Mouse (Mus musculus): ENCODE measurements at regions not wholly inside any gene's neighbourhood (a gene's known extent, or its start where the extent isn't known, plus 50 kb on each side); places are given as distances from the start of the nearest gene placed in this dataset.
A peak's percentile ranks its signal among the peaks of the same experiment; 100 is the strongest.

DNA sequence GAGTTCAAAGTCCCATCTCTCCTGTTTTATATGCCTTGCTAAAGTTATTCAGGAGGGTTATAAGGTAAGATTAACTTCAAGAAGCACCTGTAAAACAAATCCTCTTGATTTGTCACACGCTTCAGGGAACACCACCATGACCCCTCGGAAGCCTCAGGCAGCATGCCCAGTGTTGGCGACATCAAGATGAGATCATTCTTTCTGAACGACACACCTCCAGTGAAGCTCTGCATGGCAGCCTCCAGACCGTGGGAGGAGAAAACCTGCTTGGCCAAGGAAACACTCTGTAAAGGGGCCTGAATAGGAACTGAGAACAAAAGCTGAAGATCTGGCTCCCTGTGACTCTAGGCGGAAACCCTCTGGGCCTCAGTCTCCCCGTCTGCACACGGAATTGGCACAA lies 110.7 kb downstream of the Cdc5l start:
- no peak for DNase-seq
- Histone ChIP-seq H3K4me1 (ENCODE audit: control insufficient read depth, insufficient read depth, low read length) (no peaks in the 10 kb centered on the region), H3K4me3 (replicated peaks; ENCODE audit: extremely low read depth, low read depth, low read length) (no peak overlapping the region)
- TF ChIP-seq POLR2A (IDR thresholded peaks at IDR 0.05; ENCODE audit: borderline replicate concordance, extremely low read depth, low read depth, low read length): no peak
- no peak for TF ChIP-seq CTCF (IDR thresholded peaks at IDR 0.05; ENCODE audit: insufficient read depth, low read length)
- WGBS: 55% methylated on average over 8 of the region's 8 CpGs

DNA sequence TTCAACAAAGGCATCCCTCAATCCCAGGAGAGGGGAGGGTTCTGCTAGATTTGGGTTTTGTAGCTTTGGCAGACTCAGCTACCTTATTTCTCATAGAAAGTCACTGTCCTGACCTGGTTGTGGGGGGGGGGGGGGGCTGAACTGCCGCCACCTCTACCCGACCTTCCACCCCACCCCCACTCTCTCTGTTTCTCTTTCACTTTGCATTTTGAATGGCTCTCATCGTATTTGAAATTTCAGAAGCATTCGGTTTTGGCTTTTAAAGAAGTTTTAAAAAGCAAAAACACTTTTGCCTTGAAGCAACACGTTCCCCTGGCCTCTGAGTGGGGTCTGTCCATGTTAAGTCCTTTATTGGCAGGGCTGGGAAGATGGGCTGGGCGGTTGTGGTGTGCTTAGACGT lies 113.5 kb downstream of the Cdc5l start:
- DNase-seq: no peak
- 48% methylated on average over 7 of the region's 7 CpGs for WGBS
- no peak for TF ChIP-seq POLR2A (IDR thresholded peaks at IDR 0.05; ENCODE audit: borderline replicate concordance, extremely low read depth, low read depth, low read length)
- no peak for TF ChIP-seq CTCF (IDR thresholded peaks at IDR 0.05; ENCODE audit: insufficient read depth, low read length)
- Histone ChIP-seq H3K4me1 (ENCODE audit: control insufficient read depth, insufficient read depth, low read length) (no peaks in the 10 kb centered on the region), H3K4me3 (replicated peaks; ENCODE audit: extremely low read depth, low read depth, low read length) (no peak overlapping the region)

DNA sequence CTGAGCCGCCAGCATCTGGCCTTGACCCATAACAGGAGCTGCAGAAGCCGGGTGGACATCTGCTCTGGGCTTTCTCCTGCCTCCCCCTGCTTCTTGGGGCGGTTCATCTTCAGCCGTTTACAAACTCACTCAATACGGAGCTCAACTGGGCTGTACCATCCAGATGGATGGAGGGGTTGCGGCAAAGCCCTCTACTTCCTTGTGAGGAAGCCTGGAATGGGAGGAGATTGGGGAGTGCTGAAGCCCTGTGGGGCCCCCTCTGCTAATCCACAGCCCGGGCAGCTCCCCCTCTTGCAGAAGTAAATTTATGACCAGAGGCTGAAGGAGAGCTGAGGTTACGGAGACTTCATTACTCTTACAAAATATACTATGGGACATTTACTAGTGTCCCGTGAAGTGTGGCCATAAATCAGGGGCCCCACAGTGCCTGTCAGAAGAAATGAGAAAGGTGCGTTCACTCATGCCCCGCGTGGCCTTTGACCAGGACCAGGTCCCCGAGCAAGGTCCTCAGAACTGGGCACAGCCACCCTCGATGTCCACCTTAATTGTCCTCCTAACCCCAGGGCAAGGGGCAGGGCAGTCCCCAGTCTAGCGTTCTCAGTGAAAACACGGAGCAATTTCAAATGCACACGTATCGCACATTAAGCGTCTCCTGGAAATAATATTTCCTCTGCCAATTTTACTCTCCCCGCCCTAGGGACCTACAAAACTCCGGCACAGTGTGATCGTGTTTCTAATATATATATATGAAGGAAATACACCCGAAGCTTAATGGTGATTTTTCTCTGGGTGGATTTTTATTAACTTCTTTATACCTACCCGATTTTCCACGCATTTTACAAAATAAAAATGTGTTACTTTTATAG lies 115.1 kb downstream of the Cdc5l start:
- Histone ChIP-seq H3K4me3 (replicated peaks; ENCODE audit: extremely low read depth, low read depth, low read length) (no peak overlapping the region), H3K4me1 (ENCODE audit: control insufficient read depth, insufficient read depth, low read length) (no peaks in the 10 kb centered on the region)
- TF ChIP-seq POLR2A (IDR thresholded peaks at IDR 0.05; ENCODE audit: borderline replicate concordance, extremely low read depth, low read depth, low read length) (no peak), CTCF (IDR thresholded peaks at IDR 0.05; ENCODE audit: insufficient read depth, low read length) (no peak)
- WGBS: 61% methylated on average over 25 of the region's 25 CpGs
- DNase-seq: no peak

- DNase-seq: peak; percentile 7
- 52% methylated on average over 5 of the region's 5 CpGs for WGBS
- Histone ChIP-seq H3K4me1 (ENCODE audit: control insufficient read depth, insufficient read depth, low read length) (no peaks in the 10 kb centered on the region), H3K4me3 (replicated peaks; ENCODE audit: extremely low read depth, low read depth, low read length) (no peak overlapping the region)
- TF ChIP-seq POLR2A (IDR thresholded peaks at IDR 0.05; ENCODE audit: borderline replicate concordance, extremely low read depth, low read depth, low read length) (no peak), CTCF (IDR thresholded peaks at IDR 0.05; ENCODE audit: insufficient read depth, low read length) (no peak)
Observed at GRCm38 (mm10) chr17:45312510-45313266, 120.8 kb downstream of the Cdc5l start.

DNA sequence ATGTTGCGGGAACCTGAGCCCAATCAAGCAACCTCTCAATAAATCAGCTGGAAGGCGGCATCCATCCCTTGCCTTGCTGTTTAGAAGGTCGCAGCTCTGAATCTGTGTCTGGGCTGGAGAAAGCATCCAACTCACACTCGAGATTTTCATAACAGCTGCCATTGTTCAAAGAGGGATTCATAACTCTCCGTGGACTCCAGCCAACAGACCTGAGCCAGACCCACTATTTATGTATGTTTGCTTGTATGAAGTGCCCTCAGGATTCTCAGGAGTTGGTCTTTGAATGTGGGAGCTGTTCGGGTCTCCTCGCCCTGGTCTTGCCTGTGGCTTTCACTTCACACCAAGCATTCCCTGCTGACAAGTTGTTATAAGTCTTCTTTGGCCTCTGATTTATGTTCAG lies 127.0 kb downstream of the Cdc5l start:
- no peaks in the 10 kb centered on the region for H3K4me1 ChIP-seq (ENCODE audit: control insufficient read depth, insufficient read depth, low read length)
- no peak for TF ChIP-seq CTCF (IDR thresholded peaks at IDR 0.05; ENCODE audit: insufficient read depth, low read length)
- TF ChIP-seq POLR2A (IDR thresholded peaks at IDR 0.05; ENCODE audit: borderline replicate concordance, extremely low read depth, low read depth, low read length): no peak
- WGBS: 48% methylated on average over 7 of the region's 7 CpGs
- no peak overlapping the region for H3K4me3 ChIP-seq (replicated peaks; ENCODE audit: extremely low read depth, low read depth, low read length)
- no peak for DNase-seq

DNA sequence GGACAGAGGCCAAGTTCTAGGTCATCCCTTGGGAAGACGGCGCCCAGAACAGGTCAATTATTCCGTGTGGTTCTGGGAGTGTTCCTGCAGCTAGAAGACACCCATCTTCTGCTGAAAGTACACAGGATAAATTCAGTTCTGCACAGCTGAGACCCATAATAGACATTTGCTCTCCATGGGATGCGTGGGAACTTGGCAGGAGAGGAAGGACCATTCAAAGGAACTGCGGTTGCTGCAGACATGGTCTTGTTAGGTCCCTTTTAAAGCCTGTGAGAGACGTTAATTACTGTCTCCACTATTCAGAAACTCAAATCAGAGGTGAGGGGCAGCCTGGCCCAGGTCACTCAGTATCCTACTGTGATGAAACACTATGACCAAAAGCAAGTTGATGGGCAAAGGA lies 130.4 kb downstream of the Cdc5l start:
- no peaks in the 10 kb centered on the region for H3K4me1 ChIP-seq (ENCODE audit: control insufficient read depth, insufficient read depth, low read length)
- H3K4me3 ChIP-seq (replicated peaks; ENCODE audit: extremely low read depth, low read depth, low read length): no peak overlapping the region
- WGBS: 80% methylated on average over 6 of the region's 6 CpGs
- TF ChIP-seq POLR2A (IDR thresholded peaks at IDR 0.05; ENCODE audit: borderline replicate concordance, extremely low read depth, low read depth, low read length): no peak
- no peak for TF ChIP-seq CTCF (IDR thresholded peaks at IDR 0.05; ENCODE audit: insufficient read depth, low read length)
- DNase-seq: no peak

- H3K4me3 ChIP-seq (replicated peaks; ENCODE audit: extremely low read depth, low read depth, low read length): no peak overlapping the region
- 30% methylated on average over 4 of the region's 4 CpGs for WGBS
- TF ChIP-seq CTCF (IDR thresholded peaks at IDR 0.05; ENCODE audit: insufficient read depth, low read length) (no peak), POLR2A (IDR thresholded peaks at IDR 0.05; ENCODE audit: borderline replicate concordance, extremely low read depth, low read depth, low read length) (no peak)
- DNase-seq: no peak
- H3K4me1 ChIP-seq (ENCODE audit: control insufficient read depth, insufficient read depth, low read length): no peaks in the 10 kb centered on the region
Observed at GRCm38 (mm10) chr17:45298355-45298754, 135.2 kb downstream of the Cdc5l start.

DNA sequence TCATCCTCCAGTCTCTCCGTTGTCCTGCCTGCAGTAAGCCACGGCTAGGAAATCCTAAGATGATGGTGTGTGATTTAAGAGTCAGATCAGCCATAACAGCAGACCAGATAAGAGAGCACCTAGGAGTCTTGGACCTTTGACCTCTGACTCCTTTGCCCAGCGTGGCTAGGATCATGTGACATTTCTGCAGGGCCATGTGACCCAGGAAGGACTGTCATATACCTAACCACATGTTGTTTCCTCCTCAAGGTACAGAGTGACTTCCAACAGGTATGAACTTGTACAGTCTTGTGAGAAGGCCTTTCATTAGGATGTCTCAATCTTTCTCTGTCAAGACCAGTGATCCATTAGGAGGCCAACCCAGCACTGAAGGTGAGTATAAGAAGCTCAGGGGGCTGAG lies 135.7 kb downstream of the Cdc5l start:
- Histone ChIP-seq H3K4me3 (replicated peaks; ENCODE audit: extremely low read depth, low read depth, low read length) (no peak overlapping the region), H3K4me1 (ENCODE audit: control insufficient read depth, insufficient read depth, low read length) (no peaks in the 10 kb centered on the region)
- 71% methylated on average over 3 of the region's 3 CpGs for WGBS
- TF ChIP-seq CTCF (IDR thresholded peaks at IDR 0.05; ENCODE audit: insufficient read depth, low read length): no peak
- no peak for TF ChIP-seq POLR2A (IDR thresholded peaks at IDR 0.05; ENCODE audit: borderline replicate concordance, extremely low read depth, low read depth, low read length)
- no peak for DNase-seq

DNA sequence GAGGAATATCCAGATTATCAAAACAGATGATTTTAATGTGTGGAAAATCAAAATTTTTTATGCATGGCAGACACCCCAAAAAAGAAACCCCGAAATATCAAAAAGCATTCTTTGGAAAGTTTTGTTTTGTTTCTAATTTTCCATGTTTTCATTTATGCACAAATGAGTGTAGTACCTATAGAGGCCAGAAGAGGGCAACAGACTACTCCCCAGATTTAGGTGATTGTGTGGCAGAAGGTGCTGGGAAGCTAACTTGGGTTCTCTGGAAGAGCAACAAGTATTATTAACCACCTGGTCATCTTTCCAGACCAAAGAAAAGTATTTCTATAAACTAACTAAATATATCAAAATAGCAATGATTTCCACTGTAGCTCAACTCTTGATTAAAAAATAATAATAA lies 137.2 kb downstream of the Cdc5l start:
- TF ChIP-seq POLR2A (IDR thresholded peaks at IDR 0.05; ENCODE audit: borderline replicate concordance, extremely low read depth, low read depth, low read length) (no peak), CTCF (IDR thresholded peaks at IDR 0.05; ENCODE audit: insufficient read depth, low read length) (no peak)
- no peaks in the 10 kb centered on the region for H3K4me1 ChIP-seq (ENCODE audit: control insufficient read depth, insufficient read depth, low read length)
- WGBS: 88% methylated on average over 1 of the region's 1 CpGs
- H3K4me3 ChIP-seq (replicated peaks; ENCODE audit: extremely low read depth, low read depth, low read length): no peak overlapping the region
- no peak for DNase-seq
